Mouse (Mus musculus) CH12.LX (cell line): ENCODE measurements at regions not wholly inside any gene's neighbourhood (a gene's known extent, or its start where the extent isn't known, plus 50 kb on each side); places are given as distances from the start of the nearest gene placed in this dataset.

Experiments used
- CTCF ChIP-seq, 2 experiments: IDR thresholded peaks in 1 of 2; conservative IDR thresholded peaks in 1 of 2; 2 replicates each; pipeline ENCODE4 v1.5.1; 2011 to 2012; ENCODE audit warnings: low read depth in 2 of 2, low read length in 2 of 2, improper control_type of control experiment in 1 of 2, inconsistent platforms in 1 of 2, mild to moderate bottlenecking in 1 of 2, moderate library complexity in 1 of 2
- UBTF ChIP-seq: IDR thresholded peaks from 2 replicates; pipeline ENCODE4 v1.6.1; 2012; ENCODE audit warnings: low read depth, mild to moderate bottlenecking, inconsistent platforms, low read length, improper control_type of control experiment, moderate library complexity

GRCm38 (mm10) chr10:7264721-7265120 lies 52.7 kb upstream of the Cnksr3 start:
- TF ChIP-seq UBTF, result no peak
- TF ChIP-seq CTCF (conservative IDR thresholded peaks at IDR 0.05 in 1 of 2, IDR thresholded peaks at IDR 0.05 in 1 of 2; ENCODE audit: low read depth in 2 of 2, low read length in 2 of 2), result no peak
